Mouse (Mus musculus) kidney, embryonic 14.5 days (tissue): ENCODE data around the gene Tnfsf9. TPM values are rescaled to one million over a fixed set of nuclear protein-coding genes. Genes with fewer than 3 reads are reported as not detected.

Source experiments
- ATAC-seq: fragments of 200-750 bp; cut with Nextera tagmentation; 2 replicates; pipeline ENCODE4 v1.8.0; 2017; ENCODE audit warnings: moderate number of reproducible peaks, mild to moderate bottlenecking, moderate TSS enrichment, moderate library complexity; ENCODE audit not compliant: low FRiP score, low TSS enrichment
- H3K27ac ChIP-seq: fragments of 300-500 bp; sonication (generic); 2 replicates; pipeline ENCODE4 v1.5.1; 2014; ENCODE audit warnings: low read depth, mild to moderate bottlenecking, low read length, moderate library complexity, mixed read lengths
- H3K27me3 ChIP-seq: fragments of 300-500 bp; sonication (generic); 2 replicates; pipeline ENCODE4 v1.6.1; 2014; ENCODE audit warnings: mild to moderate bottlenecking, low read length; ENCODE audit not compliant: control insufficient read depth, insufficient read depth
- H3K36me3 ChIP-seq: fragments of 300-500 bp; sonication (generic); 2 replicates; pipeline ENCODE4 v1.6.1; 2014; ENCODE audit warnings: low read length, mixed read lengths; ENCODE audit not compliant: control insufficient read depth, insufficient read depth
- H3K4me1 ChIP-seq: fragments of 300-500 bp; sonication (generic); 2 replicates; pipeline ENCODE4 v1.6.1; 2014; ENCODE audit warnings: low read length, mixed read lengths; ENCODE audit not compliant: control insufficient read depth, insufficient read depth
- H3K4me2 ChIP-seq: fragments of 300-500 bp; sonication (generic); replicated peaks from 2 replicates; pipeline ENCODE4 v1.6.1; 2014; ENCODE audit warnings: low read depth, mild to moderate bottlenecking, low read length
- H3K4me3 ChIP-seq: fragments of 300-500 bp; sonication (generic); 2 replicates; pipeline ENCODE4 v1.5.1; 2014; ENCODE audit warnings: mild to moderate bottlenecking, low read length
- H3K9ac ChIP-seq: fragments of 300-500 bp; sonication (generic); 2 replicates; pipeline ENCODE4 v1.6.1; 2014; ENCODE audit warnings: low read depth, mild to moderate bottlenecking, low read length, moderate library complexity
- H3K9me3 ChIP-seq: fragments of 300-500 bp; sonication (generic); 2 replicates; pipeline ENCODE4 v1.6.1; 2016; ENCODE audit warnings: low read length; ENCODE audit not compliant: control insufficient read depth
- WGBS: fragments of 180-500 bp; shearing (Covaris S2); extraction: QIAGEN DNeasy Blood & Tissue Kit; methylation state at CpG from one replicate; pipeline ENCODE4 v1.1.7; 2014; 5-methylcytosine and 5-hydroxymethylcytosine counted together
- polyA plus RNA-seq: library from polyadenylated mRNA; unstranded; fragments of >200 nt; fragmentation: Nextera tagmentation; extraction: Ambion mirVana; gene quantifications from 2 replicates; pipeline ENCODE4 v1.2.1, GENCODE M21; 2014

Tnfsf9 gene
- polyA plus RNA-seq, 1 experiment from 2014 or later: 10.1 TPM

- H3K36me3 ChIP-seq: no peaks in the 10 kb centered on the region
- no peak overlapping the region for H3K4me2 ChIP-seq
- no peaks in the 10 kb centered on the region for H3K9me3 ChIP-seq
- H3K27me3 ChIP-seq: no peaks in the 10 kb centered on the region
- no peaks in the 10 kb centered on the region for H3K4me1 ChIP-seq
- no peak overlapping the region for H3K9ac ChIP-seq
- no peak overlapping the region for H3K4me3 ChIP-seq
- 80% methylated on average over 3 of the region's 3 CpGs for WGBS
- ATAC-seq: no peak
- H3K27ac ChIP-seq: no peak overlapping the region
Measured at GRCm38 (mm10) chr17:57135635-57136034, 30.5 kb downstream of the Tnfsf9 start.

GRCm38 (mm10) chr17:57138676-57139075, 33.6 kb downstream of the Tnfsf9 start:
- Histone ChIP-seq H3K4me3 (no peak overlapping the region), H3K27ac (no peak overlapping the region), H3K4me1 (no peaks in the 10 kb centered on the region), H3K9ac (no peak overlapping the region), H3K27me3 (no peaks in the 10 kb centered on the region), H3K4me2 (no peak overlapping the region), H3K36me3 (no peaks in the 10 kb centered on the region), H3K9me3 (no peaks in the 10 kb centered on the region)
- WGBS: 88% methylated on average over 4 of the region's 4 CpGs
- ATAC-seq: no peak

GRCm38 (mm10) chr17:57139708-57140107, 34.6 kb downstream of the Tnfsf9 start:
- no peak overlapping the region for H3K4me3 ChIP-seq
- WGBS: 92% methylated on average over 3 of the region's 3 CpGs
- no peak overlapping the region for H3K27ac ChIP-seq
- ATAC-seq: no peak
- H3K9me3 ChIP-seq: no peaks in the 10 kb centered on the region
- H3K27me3 ChIP-seq: no peaks in the 10 kb centered on the region
- no peaks in the 10 kb centered on the region for H3K36me3 ChIP-seq
- H3K9ac ChIP-seq: no peak overlapping the region
- no peaks in the 10 kb centered on the region for H3K4me1 ChIP-seq
- H3K4me2 ChIP-seq: no peak overlapping the region

- Histone ChIP-seq H3K4me2 (no peak overlapping the region), H3K27me3 (peaks cover 20% of the 10 kb centered on the region), H3K4me3 (no peak overlapping the region), H3K4me1 (no peaks in the 10 kb centered on the region), H3K9me3 (no peaks in the 10 kb centered on the region), H3K9ac (no peak overlapping the region), H3K36me3 (no peaks in the 10 kb centered on the region), H3K27ac (no peak overlapping the region)
- ATAC-seq: no peak
- WGBS: 90% methylated on average over 3 of the region's 3 CpGs
Measured at GRCm38 (mm10) chr17:57143704-57144103, 38.6 kb downstream of the Tnfsf9 start.

GRCm38 (mm10) chr17:57145115-57145514, 40.0 kb downstream of the Tnfsf9 start:
- ATAC-seq: no peak
- H3K4me1 ChIP-seq: 0 out of 2 replicates have a peak, but pooled peaks cover 4% of the 10 kb centered on the region
- 86% methylated on average over 1 of the region's 1 CpGs for WGBS
- H3K9me3 ChIP-seq: no peaks in the 10 kb centered on the region
- H3K27ac ChIP-seq: no peak overlapping the region
- no peak overlapping the region for H3K9ac ChIP-seq
- no peak overlapping the region for H3K4me3 ChIP-seq
- H3K4me2 ChIP-seq: no peak overlapping the region
- no peaks in the 10 kb centered on the region for H3K36me3 ChIP-seq
- H3K27me3 ChIP-seq: peaks cover 34% of the 10 kb centered on the region

GRCm38 (mm10) chr17:57148343-57148742, 43.2 kb downstream of the Tnfsf9 start:
- peaks cover 36% of the 10 kb centered on the region for H3K27me3 ChIP-seq
- no peak for ATAC-seq
- whole genome bisulfite sequencing: 72% methylated on average over 4 of the region's 4 CpGs
- H3K36me3 ChIP-seq: no peaks in the 10 kb centered on the region
- no peaks in the 10 kb centered on the region for H3K9me3 ChIP-seq
- H3K9ac ChIP-seq: no peak overlapping the region
- 0 out of 2 replicates have a peak, but pooled peaks cover 4% of the 10 kb centered on the region for H3K4me1 ChIP-seq
- no peak overlapping the region for H3K4me2 ChIP-seq
- H3K27ac ChIP-seq: no peak overlapping the region
- no peak overlapping the region for H3K4me3 ChIP-seq

- H3K27ac ChIP-seq: no peak within 1 kb of the TSS
- peak within 1 kb of the TSS; percentile 36 for H3K4me3 ChIP-seq
- ATAC-seq: 0 out of 2 replicates have a peak, but pooled peaks have one; percentile 35
- H3K36me3 ChIP-seq: no peaks in the 10 kb centered on the region
- H3K9me3 ChIP-seq: no peaks in the 10 kb centered on the region
- 0 out of 2 replicates have a peak, but pooled peaks cover 4% of the 10 kb centered on the region for H3K4me1 ChIP-seq
- 2% methylated on average over 39 of the region's 39 CpGs for WGBS
- peaks cover 36% of the 10 kb centered on the region for H3K27me3 ChIP-seq
- peak within 1 kb of the TSS; percentile 59 for H3K4me2 ChIP-seq
- peak within 1 kb of the TSS; percentile 34; the same call in 1 of the 2 replicates for H3K9ac ChIP-seq
Measured at GRCm38 (mm10) chr17:57148994-57149803, 44.1 kb downstream of the Tnfsf9 start, which contains the start of gene Cd70. Gene Cd70 (minus strand): TSS chr17:57149777.

GRCm38 (mm10) chr17:57153006-57153405, 47.9 kb downstream of the Tnfsf9 start:
- H3K27ac ChIP-seq: no peak overlapping the region
- peaks cover 23% of the 10 kb centered on the region for H3K27me3 ChIP-seq
- 0 out of 2 replicates have a peak, but pooled peaks cover 4% of the 10 kb centered on the region for H3K4me1 ChIP-seq
- no peak overlapping the region for H3K9ac ChIP-seq
- no peak overlapping the region for H3K4me3 ChIP-seq
- 89% methylated on average over 6 of the region's 6 CpGs for WGBS
- no peaks in the 10 kb centered on the region for H3K9me3 ChIP-seq
- H3K4me2 ChIP-seq: no peak overlapping the region
- ATAC-seq: no peak
- H3K36me3 ChIP-seq: no peaks in the 10 kb centered on the region

- WGBS: 75% methylated on average over 4 of the region's 4 CpGs
- H3K27ac ChIP-seq: no peak overlapping the region
- 0 out of 2 replicates have a peak, but pooled peaks cover 4% of the 10 kb centered on the region for H3K4me1 ChIP-seq
- no peak overlapping the region for H3K4me3 ChIP-seq
- no peak for ATAC-seq
- no peak overlapping the region for H3K4me2 ChIP-seq
- no peak overlapping the region for H3K9ac ChIP-seq
- H3K27me3 ChIP-seq: peaks cover 15% of the 10 kb centered on the region
- no peaks in the 10 kb centered on the region for H3K36me3 ChIP-seq
- no peaks in the 10 kb centered on the region for H3K9me3 ChIP-seq
Measured at GRCm38 (mm10) chr17:57153787-57154186, 48.7 kb downstream of the Tnfsf9 start.
